Mouse (Mus musculus) kidney, embryonic 14.5 days (tissue): ENCODE results near the gene Kalrn. TPM values are rescaled to one million over a fixed set of nuclear protein-coding genes. Genes with fewer than 3 reads are reported as not detected.

ENCODE experiments used
- ATAC-seq: fragments of 200-750 bp; cut with Nextera tagmentation; 2 replicates; pipeline ENCODE4 v1.8.0; 2017; ENCODE audit warnings: moderate number of reproducible peaks, mild to moderate bottlenecking, moderate TSS enrichment, moderate library complexity; ENCODE audit not compliant: low FRiP score, low TSS enrichment
- H3K27ac ChIP-seq: fragments of 300-500 bp; sonication (generic); 2 replicates; pipeline ENCODE4 v1.5.1; 2014; ENCODE audit warnings: low read depth, mild to moderate bottlenecking, low read length, moderate library complexity, mixed read lengths
- H3K27me3 ChIP-seq: fragments of 300-500 bp; sonication (generic); 2 replicates; pipeline ENCODE4 v1.6.1; 2014; ENCODE audit warnings: mild to moderate bottlenecking, low read length; ENCODE audit not compliant: control insufficient read depth, insufficient read depth
- H3K36me3 ChIP-seq: fragments of 300-500 bp; sonication (generic); 2 replicates; pipeline ENCODE4 v1.6.1; 2014; ENCODE audit warnings: low read length, mixed read lengths; ENCODE audit not compliant: control insufficient read depth, insufficient read depth
- H3K4me1 ChIP-seq: fragments of 300-500 bp; sonication (generic); 2 replicates; pipeline ENCODE4 v1.6.1; 2014; ENCODE audit warnings: low read length, mixed read lengths; ENCODE audit not compliant: control insufficient read depth, insufficient read depth
- H3K4me2 ChIP-seq: fragments of 300-500 bp; sonication (generic); replicated peaks from 2 replicates; pipeline ENCODE4 v1.6.1; 2014; ENCODE audit warnings: low read depth, mild to moderate bottlenecking, low read length
- H3K4me3 ChIP-seq: fragments of 300-500 bp; sonication (generic); 2 replicates; pipeline ENCODE4 v1.5.1; 2014; ENCODE audit warnings: mild to moderate bottlenecking, low read length
- H3K9ac ChIP-seq: fragments of 300-500 bp; sonication (generic); 2 replicates; pipeline ENCODE4 v1.6.1; 2014; ENCODE audit warnings: low read depth, mild to moderate bottlenecking, low read length, moderate library complexity
- H3K9me3 ChIP-seq: fragments of 300-500 bp; sonication (generic); 2 replicates; pipeline ENCODE4 v1.6.1; 2016; ENCODE audit warnings: low read length; ENCODE audit not compliant: control insufficient read depth
- WGBS: fragments of 180-500 bp; shearing (Covaris S2); extraction: QIAGEN DNeasy Blood & Tissue Kit; methylation state at CpG from one replicate; pipeline ENCODE4 v1.1.7; 2014; 5-methylcytosine and 5-hydroxymethylcytosine counted together
- polyA plus RNA-seq: library from polyadenylated mRNA; unstranded; fragments of >200 nt; fragmentation: Nextera tagmentation; extraction: Ambion mirVana; gene quantifications from 2 replicates; pipeline ENCODE4 v1.2.1, GENCODE M21; 2014

Kalrn gene
- polyA plus RNA-seq, 1 experiment from 2014 or later: 16.0 TPM

GRCm38 (mm10) chr16:34321066-34321790 is 252.1 kb downstream of the Kalrn start:
- Histone ChIP-seq H3K9me3 (no peaks in the 10 kb centered on the region), H3K36me3 (no peaks in the 10 kb centered on the region), H3K9ac (no peak overlapping the region), H3K27me3 (no peaks in the 10 kb centered on the region), H3K4me1 (peaks cover 6% of the 10 kb centered on the region; the same call in 1 of the 2 replicates), H3K4me2 (no peak overlapping the region), H3K27ac (no peak overlapping the region), H3K4me3 (no peak overlapping the region)
- ATAC-seq: no peak
- 86% methylated on average over 4 of the region's 4 CpGs for WGBS

- WGBS: 75% methylated on average over 11 of the region's 11 CpGs
- Histone ChIP-seq H3K27me3 (no peaks in the 10 kb centered on the region), H3K27ac (no peak overlapping the region), H3K4me3 (no peak overlapping the region), H3K9me3 (no peaks in the 10 kb centered on the region), H3K4me2 (no peak overlapping the region), H3K4me1 (peaks cover 6% of the 10 kb centered on the region; the same call in 1 of the 2 replicates), H3K9ac (no peak overlapping the region), H3K36me3 (no peaks in the 10 kb centered on the region)
- no peak for ATAC-seq
These were observed 253.1 kb downstream of the Kalrn start for GRCm38 (mm10) chr16:34320023-34320800.

- WGBS: 10% methylated on average over 3 of the region's 3 CpGs
- ATAC-seq: 0 out of 2 replicates have a peak, but pooled peaks have one; percentile 62
- H3K4me1 ChIP-seq: peaks cover 3% of the 10 kb centered on the region; the same call in 1 of the 2 replicates
- H3K9ac ChIP-seq: no peak overlapping the region
- H3K36me3 ChIP-seq: no peaks in the 10 kb centered on the region
- no peaks in the 10 kb centered on the region for H3K27me3 ChIP-seq
- no peak overlapping the region for H3K4me2 ChIP-seq
- no peaks in the 10 kb centered on the region for H3K9me3 ChIP-seq
- H3K27ac ChIP-seq: no peak overlapping the region
- H3K4me3 ChIP-seq: no peak overlapping the region
These were observed 256.2 kb downstream of the Kalrn start for GRCm38 (mm10) chr16:34317110-34317509.

- whole genome bisulfite sequencing: 19% methylated on average over 10 of the region's 10 CpGs
These were observed 257.1 kb downstream of the Kalrn start for GRCm38 (mm10) chr16:34316253-34316652.

GRCm38 (mm10) chr16:34314071-34314470 is 259.3 kb downstream of the Kalrn start:
- 96% methylated on average over 10 of the region's 10 CpGs for WGBS
- H3K9me3 ChIP-seq: no peaks in the 10 kb centered on the region
- no peak for ATAC-seq
- H3K4me2 ChIP-seq: no peak overlapping the region
- H3K4me1 ChIP-seq: peaks cover 3% of the 10 kb centered on the region; the same call in 1 of the 2 replicates
- no peaks in the 10 kb centered on the region for H3K27me3 ChIP-seq
- no peak overlapping the region for H3K27ac ChIP-seq
- no peaks in the 10 kb centered on the region for H3K36me3 ChIP-seq
- no peak overlapping the region for H3K4me3 ChIP-seq
- H3K9ac ChIP-seq: no peak overlapping the region

More at GRCm38 (mm10) chr16:34316253-34316652, 257.1 kb downstream of the Kalrn start:
- no peaks in the 10 kb centered on the region for H3K36me3 ChIP-seq
- H3K27me3 ChIP-seq: no peaks in the 10 kb centered on the region
- ATAC-seq: no peak
- H3K4me2 ChIP-seq: no peak overlapping the region
- H3K27ac ChIP-seq: no peak overlapping the region
- H3K9me3 ChIP-seq: no peaks in the 10 kb centered on the region
- peaks cover 3% of the 10 kb centered on the region; the same call in 1 of the 2 replicates for H3K4me1 ChIP-seq
- H3K9ac ChIP-seq: no peak overlapping the region
- no peak overlapping the region for H3K4me3 ChIP-seq

GRCm38 (mm10) chr16:34311577-34311976 is 261.8 kb downstream of the Kalrn start:
- H3K27ac ChIP-seq: no peak overlapping the region
- H3K4me2 ChIP-seq: no peak overlapping the region
- 96% methylated on average over 1 of the region's 1 CpGs for WGBS
- H3K36me3 ChIP-seq: peaks cover 10% of the 10 kb centered on the region; the same call in 1 of the 2 replicates
- no peak overlapping the region for H3K4me3 ChIP-seq
- H3K27me3 ChIP-seq: no peaks in the 10 kb centered on the region
- H3K9me3 ChIP-seq: no peaks in the 10 kb centered on the region
- no peaks in the 10 kb centered on the region for H3K4me1 ChIP-seq
- ATAC-seq: no peak
- no peak overlapping the region for H3K9ac ChIP-seq

GRCm38 (mm10) chr16:34310363-34310762 is 263.0 kb downstream of the Kalrn start:
- H3K27me3 ChIP-seq: no peaks in the 10 kb centered on the region
- H3K4me1 ChIP-seq: no peaks in the 10 kb centered on the region
- peaks cover 10% of the 10 kb centered on the region; the same call in 1 of the 2 replicates for H3K36me3 ChIP-seq
- no peak overlapping the region for H3K4me2 ChIP-seq
- 96% methylated on average over 8 of the region's 8 CpGs for WGBS
- no peaks in the 10 kb centered on the region for H3K9me3 ChIP-seq
- no peak overlapping the region for H3K9ac ChIP-seq
- no peak overlapping the region for H3K4me3 ChIP-seq
- ATAC-seq: no peak
- no peak overlapping the region for H3K27ac ChIP-seq

GRCm38 (mm10) chr16:34308324-34308723 is 265.0 kb downstream of the Kalrn start:
- WGBS: 92% methylated on average over 1 of the region's 1 CpGs
- peaks cover 10% of the 10 kb centered on the region; the same call in 1 of the 2 replicates for H3K36me3 ChIP-seq
- H3K9me3 ChIP-seq: no peaks in the 10 kb centered on the region
- H3K4me2 ChIP-seq: no peak overlapping the region
- no peak overlapping the region for H3K9ac ChIP-seq
- no peaks in the 10 kb centered on the region for H3K4me1 ChIP-seq
- H3K27ac ChIP-seq: no peak overlapping the region
- no peak overlapping the region for H3K4me3 ChIP-seq
- H3K27me3 ChIP-seq: no peaks in the 10 kb centered on the region
- ATAC-seq: no peak

- Histone ChIP-seq H3K9ac (no peak overlapping the region), H3K27ac (no peak overlapping the region), H3K36me3 (peaks cover 10% of the 10 kb centered on the region; the same call in 1 of the 2 replicates), H3K27me3 (no peaks in the 10 kb centered on the region), H3K9me3 (no peaks in the 10 kb centered on the region), H3K4me2 (no peak overlapping the region), H3K4me3 (no peak overlapping the region), H3K4me1 (no peaks in the 10 kb centered on the region)
- WGBS: 83% methylated on average over 9 of the region's 9 CpGs
- ATAC-seq: no peak
These were observed 265.9 kb downstream of the Kalrn start for GRCm38 (mm10) chr16:34307458-34307857.
